Mouse (Mus musculus): ENCODE results near the gene Lgmn. TPM values are rescaled to one million over a fixed set of nuclear protein-coding genes. Genes with fewer than 3 reads are reported as not detected.

The Lgmn gene
- total and polyA plus RNA-seq, 3 experiments: 2.2 to 8.0 TPM; not detected in 1

GRCm38 (mm10) chr12:102423625-102424024, 16.0 kb downstream of the Lgmn start:
- no peak overlapping the region for H3K27ac ChIP-seq (ENCODE audit: control insufficient read depth, low read depth, low read length)
- H3K9me3 ChIP-seq (replicated peaks; ENCODE audit: insufficient read depth, low read length): no peaks in the 10 kb centered on the region
- DNase-seq (ENCODE audit: low read depth, low spot score): no peak
- peaks cover 0 to 26% of the 10 kb centered on the region in 2 experiments; a peak in 2 of 4 replicates for H3K36me3 ChIP-seq (ENCODE audit: control insufficient read depth in 1 of 2, insufficient read depth in 2 of 2, low read length in 2 of 2)
- TF ChIP-seq ETS1 (IDR thresholded peaks at IDR 0.05; ENCODE audit: low read depth, low read length): no peak
- TF ChIP-seq TAL1 (IDR thresholded peaks at IDR 0.05; ENCODE audit: low read length): no peak
- no peak for TF ChIP-seq ZC3H11A (IDR thresholded peaks at IDR 0.05; ENCODE audit: low read depth, low read length)
- no peak for TF ChIP-seq GABPA (IDR thresholded peaks at IDR 0.05; ENCODE audit: low read depth, low read length)
- no peak for TF ChIP-seq POLR2AphosphoS2 (IDR thresholded peaks at IDR 0.05; ENCODE audit: low read length)
- no peak for TF ChIP-seq GATA1 (IDR thresholded peaks at IDR 0.05; ENCODE audit: low read depth, low read length)
- TF ChIP-seq HCFC1 (IDR thresholded peaks at IDR 0.05; ENCODE audit: low read depth, low read length): no peak
- no peak for TF ChIP-seq CHD1 (IDR thresholded peaks at IDR 0.05; ENCODE audit: low read depth, low read length)
- no peak for TF ChIP-seq MXI1 (IDR thresholded peaks at IDR 0.05; ENCODE audit: low read depth, low read length)
- no peak overlapping the region for H3K4me3 ChIP-seq (ENCODE audit: control insufficient read depth in 1 of 2, insufficient read depth in 1 of 2, low read depth in 2 of 2, low read length in 2 of 2)
- no peaks in the 10 kb centered on the region for H3K27me3 ChIP-seq (ENCODE audit: control insufficient read depth in 1 of 2, insufficient read depth in 2 of 2, low read length in 2 of 2)
- H3K4me1 ChIP-seq (ENCODE audit: control insufficient read depth in 1 of 2, insufficient read depth in 2 of 2, low read length in 2 of 2): peaks cover 7 to 27% of the 10 kb centered on the region in 2 experiments
- H3K9ac ChIP-seq (ENCODE audit: control insufficient read depth, low read depth, low read length, poor library complexity, severe bottlenecking): no peak overlapping the region
- H3K79me2 ChIP-seq (ENCODE audit: control insufficient read depth, insufficient read depth, low read length, poor library complexity): no peaks in the 10 kb centered on the region

GRCm38 (mm10) chr12:102422623-102423320, 16.8 kb downstream of the Lgmn start:
- Histone ChIP-seq H3K27ac (ENCODE audit: control insufficient read depth, low read depth, low read length) (no peak overlapping the region), H3K79me2 (ENCODE audit: control insufficient read depth, insufficient read depth, low read length, poor library complexity) (no peaks in the 10 kb centered on the region), H3K9ac (ENCODE audit: control insufficient read depth, low read depth, low read length, poor library complexity, severe bottlenecking) (no peak overlapping the region), H3K4me1 (ENCODE audit: control insufficient read depth in 1 of 2, insufficient read depth in 2 of 2, low read length in 2 of 2) (peaks cover 7 to 27% of the 10 kb centered on the region in 2 experiments), H3K9me3 (replicated peaks; ENCODE audit: insufficient read depth, low read length) (no peaks in the 10 kb centered on the region), H3K4me3 (ENCODE audit: control insufficient read depth in 1 of 2, insufficient read depth in 1 of 2, low read depth in 2 of 2, low read length in 2 of 2) (no peak overlapping the region), H3K27me3 (ENCODE audit: control insufficient read depth in 1 of 2, insufficient read depth in 2 of 2, low read length in 2 of 2) (no peaks in the 10 kb centered on the region), H3K36me3 (ENCODE audit: control insufficient read depth in 1 of 2, insufficient read depth in 2 of 2, low read length in 2 of 2) (peaks cover 0 to 26% of the 10 kb centered on the region in 2 experiments; a peak in 2 of 4 replicates)
- no peak for DNase-seq (ENCODE audit: low read depth, low spot score)
- TF ChIP-seq MYB (IDR thresholded peaks at IDR 0.05; ENCODE audit: low read depth, low read length) (no peak), EP300 (IDR thresholded peaks at IDR 0.05; ENCODE audit: low read depth in 1 of 2, low read length in 2 of 2) (no peak), POLR2AphosphoS2 (IDR thresholded peaks at IDR 0.05; ENCODE audit: low read length) (no peak), ETS1 (IDR thresholded peaks at IDR 0.05; ENCODE audit: low read depth, low read length) (no peak), NELFE (IDR thresholded peaks at IDR 0.05; ENCODE audit: low read depth, low read length) (no peak), RAD21 (IDR thresholded peaks at IDR 0.05; ENCODE audit: low read depth, low read length) (no peak), MEF2A (IDR thresholded peaks at IDR 0.05; ENCODE audit: extremely low read depth, insufficient replicate concordance, low read depth, low read length, poor library complexity, severe bottlenecking) (no peak), ELF1 (IDR thresholded peaks at IDR 0.05; ENCODE audit: low read depth, low read length) (no peak), MAX (IDR thresholded peaks at IDR 0.05; ENCODE audit: low read length) (no peak), SIN3A (IDR thresholded peaks at IDR 0.05; ENCODE audit: low read length) (no peak), USF1 (IDR thresholded peaks at IDR 0.05; ENCODE audit: low read depth, low read length) (no peak), RCOR1 (IDR thresholded peaks at IDR 0.05; ENCODE audit: low read depth, low read length) (no peak)

All from MEL (cell line).